Mouse (Mus musculus): ENCODE data around the gene Map2k3.

- TF ChIP-seq ZMIZ1 (IDR thresholded peaks at IDR 0.05; ENCODE audit: low read depth, low read length) (no peak), MAZ (IDR thresholded peaks at IDR 0.05; ENCODE audit: low read depth, low read length) (no peak)
Observed at GRCm38 (mm10) chr11:60952362-60952761, 20.5 kb downstream of the Map2k3 start.

Data from CH12.LX (cell line).